Mouse (Mus musculus): ENCODE data around the gene Myo9b. TPM values are rescaled to one million over a fixed set of nuclear protein-coding genes. Genes with fewer than 3 reads are reported as not detected.
"Not testable (repeated sequence)": the region's sequence is repeated elsewhere in the genome, so short reads cannot be mapped to it uniquely, and the experiment has no call there.

Gene Myo9b
- 24.2 and 25.3 TPM in 2 replicates for polyA plus RNA-seq (2014; fragmentation: Nextera tagmentation; extraction: Ambion mirVana)

DNA sequence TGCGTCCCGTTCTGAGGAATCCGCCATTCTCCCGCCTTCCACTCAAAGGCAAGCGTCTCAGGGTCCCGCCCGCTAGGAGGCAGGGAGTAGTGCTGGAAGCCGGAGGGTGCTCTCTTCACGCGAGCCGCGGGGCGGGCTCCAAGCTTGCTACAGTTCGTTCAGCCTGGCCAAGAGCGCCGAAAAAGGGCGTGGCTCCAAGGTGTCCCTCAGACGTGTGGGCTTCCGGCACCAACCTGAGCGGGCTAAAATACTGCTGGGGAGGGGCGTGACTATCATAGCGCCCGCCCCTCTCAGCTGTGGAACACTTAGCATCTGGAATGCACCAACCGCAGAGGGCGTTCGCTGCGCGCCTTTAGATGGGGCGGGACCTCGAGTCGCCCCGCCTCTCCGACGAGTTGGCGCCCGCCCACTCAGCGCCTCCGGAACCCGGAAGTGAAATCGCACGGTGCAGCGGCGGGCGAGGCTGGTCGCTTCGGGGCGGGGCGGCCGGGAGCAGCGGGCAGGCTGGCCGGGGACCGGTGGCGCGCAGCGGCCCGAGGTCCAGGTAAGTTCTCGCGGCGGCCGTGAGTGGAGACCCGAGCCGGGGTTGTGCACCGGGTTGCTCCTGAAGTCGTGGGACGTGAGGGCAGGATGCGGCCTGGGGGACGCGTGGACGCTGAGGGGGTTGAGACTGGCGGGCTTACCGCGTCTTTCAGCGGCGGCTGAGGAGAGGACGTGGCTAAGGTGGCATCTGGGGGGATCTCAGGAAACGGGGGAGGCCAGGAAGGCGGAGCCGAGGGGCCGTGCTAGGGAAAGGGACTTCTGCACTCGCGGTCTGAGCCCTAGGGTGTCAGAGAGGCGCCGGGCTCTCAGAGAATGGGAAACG lies at the start of gene Myo9b, which contains the start of gene Haus8:
TSS of gene Myo9b (plus strand) at position 429 of the 865 bp plus-strand sequence.
TSS of gene Haus8 (minus strand) at position 649 of the 865 bp plus-strand sequence.
- Histone ChIP-seq H3K9ac (peak within 1 kb of the TSS; percentile 79), H3K9me3 (ENCODE audit: low read depth, low read length) (no peaks in the 10 kb centered on the region), H3K36me3 (ENCODE audit: insufficient read depth) (peaks cover 10% of the 10 kb centered on the region; the same call in 1 of the 2 replicates), H3K4me3 (ENCODE audit: low read depth, low read length) (peak within 1 kb of the TSS; percentile 85), H3K4me2 (peak within 1 kb of the TSS; percentile 80), H3K27ac (ENCODE audit: low read depth) (peak within 1 kb of the TSS; percentile 90), H3K27me3 (ENCODE audit: insufficient read depth, low read length) (no peaks in the 10 kb centered on the region), H3K4me1 (ENCODE audit: insufficient read depth) (peaks cover 7% of the 10 kb centered on the region)
- WGBS, result under 1% methylated on average over 84 of the region's 84 CpGs
- DNase-seq, result peak; percentile 99
- peak; percentile 97 for ATAC-seq (ENCODE audit: insufficient read depth)
- peak; percentile 71 for TF ChIP-seq CTCF (IDR thresholded peaks at IDR 0.05; ENCODE audit: low read depth)

DNA sequence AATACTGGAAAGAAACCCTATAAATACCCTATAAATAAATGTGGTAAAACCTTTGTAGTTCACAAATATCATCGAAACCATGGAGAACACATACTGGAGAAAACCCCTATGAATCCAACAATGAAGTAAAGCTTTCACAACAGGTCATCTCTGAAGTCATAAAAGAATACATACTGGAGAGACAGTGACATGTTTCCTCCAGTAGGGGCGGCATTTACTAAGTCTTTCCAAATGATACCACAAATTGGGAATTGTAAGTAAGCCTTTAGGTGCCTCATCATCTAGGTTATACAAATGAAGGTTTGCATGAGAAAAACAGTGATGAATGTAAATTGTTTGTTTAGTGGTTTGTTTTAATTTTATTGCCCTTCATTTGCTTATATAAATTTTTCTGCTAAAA lies 48.0 kb upstream of the Myo9b start:
- no peak overlapping the region for H3K9ac ChIP-seq
- peak; percentile 60 for TF ChIP-seq CTCF (IDR thresholded peaks at IDR 0.05; ENCODE audit: low read depth)
- no peaks in the 10 kb centered on the region for H3K36me3 ChIP-seq (ENCODE audit: insufficient read depth)
- no peaks in the 10 kb centered on the region for H3K27me3 ChIP-seq (ENCODE audit: insufficient read depth, low read length)
- ATAC-seq (ENCODE audit: insufficient read depth) (no peak), DNase-seq (peak; percentile 59)
- H3K27ac ChIP-seq (ENCODE audit: low read depth), result no peak overlapping the region
- no peaks in the 10 kb centered on the region for H3K9me3 ChIP-seq (ENCODE audit: low read depth, low read length)
- no peaks in the 10 kb centered on the region for H3K4me1 ChIP-seq (ENCODE audit: insufficient read depth)
- no peak overlapping the region for H3K4me3 ChIP-seq (ENCODE audit: low read depth, low read length)
- 38% methylated on average over 2 of the region's 2 CpGs for WGBS
- no peak overlapping the region for H3K4me2 ChIP-seq

DNA sequence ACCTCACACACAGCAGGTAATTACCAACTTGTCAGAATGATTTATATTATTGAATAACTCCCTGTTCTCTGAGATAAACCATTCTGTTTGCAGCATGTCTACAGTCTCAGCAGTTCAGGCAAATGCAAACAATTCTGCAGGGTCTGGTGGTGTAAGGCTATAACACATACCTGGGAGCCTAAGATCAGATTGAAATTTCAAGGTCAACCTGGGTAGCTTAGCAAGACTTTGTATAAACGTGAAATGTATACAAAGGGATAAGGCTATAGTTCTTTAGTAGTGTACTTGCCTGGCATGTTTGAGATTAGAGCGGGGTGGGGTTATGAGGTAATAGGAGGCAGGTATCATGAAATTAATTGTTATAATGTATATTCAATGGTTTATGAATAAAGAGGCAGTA lies 29.8 kb upstream of the Myo9b start:
- H3K9me3 ChIP-seq (ENCODE audit: low read depth, low read length), result no peaks in the 10 kb centered on the region
- ATAC-seq (ENCODE audit: insufficient read depth) (no peak), DNase-seq (no peak)
- no peak overlapping the region for H3K4me3 ChIP-seq (ENCODE audit: low read depth, low read length)
- H3K9ac ChIP-seq, result no peak overlapping the region
- no peaks in the 10 kb centered on the region for H3K27me3 ChIP-seq (ENCODE audit: insufficient read depth, low read length)
- no peaks in the 10 kb centered on the region for H3K36me3 ChIP-seq (ENCODE audit: insufficient read depth)
- TF ChIP-seq CTCF (IDR thresholded peaks at IDR 0.05; ENCODE audit: low read depth), result no peak
- no peak overlapping the region for H3K4me2 ChIP-seq
- no peaks in the 10 kb centered on the region for H3K4me1 ChIP-seq (ENCODE audit: insufficient read depth)
- no peak overlapping the region for H3K27ac ChIP-seq (ENCODE audit: low read depth)
- 58% methylated on average over 2 of the region's 2 CpGs for WGBS

DNA sequence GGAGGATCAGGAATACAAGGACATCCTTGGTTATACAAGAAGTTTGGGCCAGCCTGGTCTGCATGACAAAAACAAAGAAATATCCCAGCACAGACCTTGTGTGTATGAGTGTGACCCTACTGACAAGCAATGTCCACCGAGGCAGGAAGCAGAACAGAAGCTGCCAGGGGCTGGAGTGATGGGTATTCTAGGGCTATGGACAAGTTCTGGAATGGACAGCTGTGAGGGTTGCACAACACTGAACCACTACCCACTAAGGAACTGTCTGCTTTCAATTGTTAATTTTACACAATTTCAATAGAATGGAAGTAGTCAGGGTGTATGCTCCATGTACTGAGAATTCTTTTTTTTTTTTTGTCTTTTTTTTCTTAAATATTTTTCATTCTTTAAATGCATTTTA lies 24.3 kb upstream of the Myo9b start:
- H3K36me3 ChIP-seq (ENCODE audit: insufficient read depth), result peaks cover 11% of the 10 kb centered on the region; the same call in 1 of the 2 replicates
- H3K9ac ChIP-seq, result no peak overlapping the region
- H3K27me3 ChIP-seq (ENCODE audit: insufficient read depth, low read length), result no peaks in the 10 kb centered on the region
- no peaks in the 10 kb centered on the region for H3K4me1 ChIP-seq (ENCODE audit: insufficient read depth)
- TF ChIP-seq CTCF (IDR thresholded peaks at IDR 0.05; ENCODE audit: low read depth), result no peak
- H3K27ac ChIP-seq (ENCODE audit: low read depth), result no peak overlapping the region
- H3K4me2 ChIP-seq, result no peak overlapping the region
- no peak for ATAC-seq (ENCODE audit: insufficient read depth)
- no peak for DNase-seq
- no peaks in the 10 kb centered on the region for H3K9me3 ChIP-seq (ENCODE audit: low read depth, low read length)
- no peak overlapping the region for H3K4me3 ChIP-seq (ENCODE audit: low read depth, low read length)
- WGBS, result 76% methylated on average over 1 of the region's 1 CpGs

DNA sequence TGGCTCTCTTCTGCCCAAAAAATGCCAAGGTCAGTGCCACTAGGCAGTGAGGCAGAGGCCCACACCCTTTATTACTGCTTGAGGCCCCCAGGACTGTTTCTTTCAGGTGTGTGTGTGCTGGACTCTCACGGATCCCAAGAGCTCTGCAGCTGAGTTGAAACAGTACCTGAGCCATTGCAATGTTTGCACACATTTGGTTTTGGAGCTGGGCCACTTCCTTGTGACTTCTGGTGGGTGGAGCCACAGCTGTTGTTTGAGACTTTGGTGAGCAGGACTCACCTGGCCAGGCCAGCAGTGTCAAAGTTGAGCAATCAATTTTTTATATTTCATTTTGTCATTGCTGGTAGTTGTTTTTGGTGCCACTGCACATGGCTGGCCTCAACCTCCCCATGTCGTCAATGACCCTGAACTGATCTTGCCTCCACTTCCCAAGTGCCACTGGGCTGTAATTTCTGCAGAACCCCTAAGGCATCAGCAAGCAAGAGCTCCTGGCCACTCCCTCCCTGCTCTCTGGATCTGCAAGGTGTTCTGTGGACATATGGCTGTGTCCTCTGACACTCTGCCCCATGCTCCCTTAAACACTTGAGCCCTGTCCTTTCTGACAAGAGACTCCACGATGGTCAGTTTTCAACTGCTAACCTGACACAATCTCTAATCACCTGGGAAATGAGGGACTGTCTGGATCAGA lies 15.8 kb upstream of the Myo9b start:
- Histone ChIP-seq H3K9ac (no peak overlapping the region), H3K27ac (ENCODE audit: low read depth) (no peak overlapping the region), H3K9me3 (ENCODE audit: low read depth, low read length) (no peaks in the 10 kb centered on the region), H3K4me2 (no peak overlapping the region), H3K4me3 (ENCODE audit: low read depth, low read length) (no peak overlapping the region), H3K27me3 (ENCODE audit: insufficient read depth, low read length) (no peaks in the 10 kb centered on the region), H3K36me3 (ENCODE audit: insufficient read depth) (peaks cover 41% of the 10 kb centered on the region), H3K4me1 (ENCODE audit: insufficient read depth) (no peaks in the 10 kb centered on the region)
- DNase-seq, result peak; percentile 4
- no peak for ATAC-seq (ENCODE audit: insufficient read depth)
- 83% methylated on average over 3 of the region's 3 CpGs for WGBS
- TF ChIP-seq CTCF (IDR thresholded peaks at IDR 0.05; ENCODE audit: low read depth), result no peak

DNA sequence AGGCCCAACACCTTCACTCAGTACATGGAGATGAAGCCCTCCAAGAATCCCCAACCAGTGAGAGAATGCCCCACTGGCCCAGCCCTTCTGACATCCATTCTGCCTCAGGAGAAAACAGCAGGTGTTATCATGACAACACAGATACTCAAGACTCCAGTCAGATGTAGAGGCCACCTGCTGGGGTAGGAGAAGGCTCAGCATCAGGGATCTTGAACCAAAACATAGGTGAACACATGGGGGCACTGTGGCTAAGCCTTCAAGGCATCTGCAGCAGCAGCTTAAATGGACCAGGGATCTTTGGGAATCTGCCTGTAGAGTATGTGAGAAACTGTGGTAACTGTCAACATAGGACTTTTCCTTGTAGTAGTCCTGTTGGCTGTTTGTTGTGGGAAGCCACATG lies 11.3 kb upstream of the Myo9b start:
- TF ChIP-seq CTCF (IDR thresholded peaks at IDR 0.05; ENCODE audit: low read depth), result peak; percentile 32; the same call in 1 of the 2 replicates
- Histone ChIP-seq H3K9me3 (ENCODE audit: low read depth, low read length) (no peaks in the 10 kb centered on the region), H3K36me3 (ENCODE audit: insufficient read depth) (peaks cover 26% of the 10 kb centered on the region), H3K4me3 (ENCODE audit: low read depth, low read length) (no peak overlapping the region), H3K4me1 (ENCODE audit: insufficient read depth) (no peaks in the 10 kb centered on the region), H3K4me2 (no peak overlapping the region), H3K9ac (no peak overlapping the region), H3K27me3 (ENCODE audit: insufficient read depth, low read length) (no peaks in the 10 kb centered on the region), H3K27ac (ENCODE audit: low read depth) (no peak overlapping the region)
- no peak for ATAC-seq (ENCODE audit: insufficient read depth)
- DNase-seq, result peak; percentile 32

DNA sequence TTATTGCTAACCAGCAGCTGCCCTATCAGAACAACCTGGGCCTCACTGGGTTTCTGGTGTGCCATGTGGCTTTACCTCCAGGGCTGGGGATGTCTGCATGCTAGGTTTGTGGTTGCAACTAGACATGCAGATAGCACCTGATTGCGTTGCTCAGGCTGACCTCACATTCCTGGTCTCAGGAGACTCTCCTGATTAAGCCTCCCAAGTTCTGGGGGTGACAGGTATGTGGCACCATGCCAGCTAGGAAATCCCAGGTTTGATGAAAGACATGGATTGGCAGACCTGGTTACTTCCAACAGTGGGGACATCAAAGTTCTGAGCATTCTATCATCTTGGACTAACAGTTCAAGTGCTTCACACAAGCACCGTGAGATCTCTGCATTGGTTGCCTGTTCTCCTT lies 4.8 kb upstream of the Myo9b start:
- DNase-seq (no peak), ATAC-seq (ENCODE audit: insufficient read depth) (no peak)
- Histone ChIP-seq H3K9ac (no peak overlapping the region), H3K4me3 (ENCODE audit: low read depth, low read length) (no peak overlapping the region), H3K36me3 (ENCODE audit: insufficient read depth) (peaks cover 12% of the 10 kb centered on the region; the same call in 1 of the 2 replicates), H3K27ac (ENCODE audit: low read depth) (no peak overlapping the region), H3K27me3 (ENCODE audit: insufficient read depth, low read length) (no peaks in the 10 kb centered on the region), H3K9me3 (ENCODE audit: low read depth, low read length) (no peaks in the 10 kb centered on the region), H3K4me2 (no peak overlapping the region), H3K4me1 (ENCODE audit: insufficient read depth) (peaks cover 3% of the 10 kb centered on the region; the same call in 1 of the 2 replicates)
- WGBS, result 94% methylated on average over 2 of the region's 2 CpGs
- no peak for TF ChIP-seq CTCF (IDR thresholded peaks at IDR 0.05; ENCODE audit: low read depth)

DNA sequence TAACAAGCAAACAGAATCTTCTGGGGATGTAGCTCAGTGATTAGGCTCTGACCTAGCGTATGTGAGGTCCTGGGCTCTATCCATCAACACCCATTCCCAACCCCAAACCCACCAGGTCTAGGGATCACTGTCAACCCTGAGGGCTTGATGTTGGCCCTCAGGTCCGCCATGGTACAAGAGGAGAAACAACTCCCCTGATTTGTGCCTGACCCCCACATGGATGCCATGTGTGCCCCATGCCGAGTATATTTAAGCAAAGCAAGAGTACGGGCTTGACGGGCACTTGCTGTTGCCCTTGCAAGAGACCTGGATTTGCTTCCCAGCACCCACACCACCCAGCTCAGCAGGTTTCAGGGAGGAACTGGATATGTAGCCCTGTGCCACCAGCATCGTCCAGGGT lies 4.2 kb upstream of the Myo9b start:
- H3K9me3 ChIP-seq (ENCODE audit: low read depth, low read length); H3K4me2 ChIP-seq; H3K4me3 ChIP-seq (ENCODE audit: low read depth, low read length); DNase-seq; H3K27me3 ChIP-seq (ENCODE audit: insufficient read depth, low read length); ATAC-seq (ENCODE audit: insufficient read depth); H3K36me3 ChIP-seq (ENCODE audit: insufficient read depth); H3K27ac ChIP-seq (ENCODE audit: low read depth); H3K4me1 ChIP-seq (ENCODE audit: insufficient read depth); H3K9ac ChIP-seq: not testable (repeated sequence)
- 96% methylated on average over 6 of the region's 6 CpGs for WGBS
